Mouse (Mus musculus): ENCODE measurements at regions not wholly inside any gene's neighbourhood (a gene's known extent, or its start where the extent isn't known, plus 50 kb on each side); places are given as distances from the start of the nearest gene placed in this dataset.

DNA sequence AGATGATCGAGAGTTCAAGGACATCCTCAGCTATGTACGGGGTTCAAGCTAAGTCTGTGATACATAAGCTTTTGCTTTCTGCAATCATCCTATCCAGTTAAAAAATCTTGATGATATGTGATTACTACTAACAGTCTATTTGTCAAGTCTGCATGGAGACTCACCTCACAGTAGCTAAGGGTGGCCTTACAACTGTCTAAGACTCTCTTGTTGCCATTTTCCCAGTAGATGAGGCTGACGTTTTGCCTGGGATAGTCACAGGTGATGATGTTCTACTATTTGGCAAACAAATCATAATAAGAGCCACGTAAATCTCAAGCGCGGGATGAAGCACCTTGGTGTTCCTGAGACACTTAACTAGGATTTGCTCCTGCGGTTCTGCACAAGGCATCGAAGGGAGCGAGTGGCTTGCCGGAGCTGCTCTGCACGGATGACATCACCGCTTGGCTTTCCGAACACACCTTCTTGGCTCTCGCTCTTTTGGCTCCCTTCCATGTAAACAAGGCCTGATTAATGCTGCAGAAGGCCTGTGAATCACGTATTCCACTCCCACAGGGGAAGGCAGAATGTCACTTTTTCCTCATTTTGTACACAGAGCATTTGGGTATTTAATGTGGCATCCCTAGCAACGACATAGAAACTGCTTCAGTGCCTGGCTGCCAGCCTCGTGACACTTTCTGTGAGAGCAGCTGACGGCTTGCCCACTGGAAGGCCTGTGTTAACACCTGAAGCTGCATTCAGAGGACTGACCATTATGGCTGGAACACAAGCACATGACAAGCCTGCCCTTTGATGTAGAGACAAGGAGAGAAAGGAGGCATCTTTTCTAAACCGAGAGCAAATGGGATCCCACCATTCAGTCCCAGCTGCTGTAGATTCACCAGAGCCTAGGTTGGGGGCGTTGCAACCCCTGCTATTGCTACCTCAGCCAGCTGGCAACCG, 260.5 kb upstream of the 4930412O13Rik start:
- TF ChIP-seq CTCF (IDR thresholded peaks at IDR 0.05; ENCODE audit: low read depth) = no peak
- no peak for TF ChIP-seq EP300 (IDR thresholded peaks at IDR 0.05; ENCODE audit: low read depth)
